Mouse (Mus musculus): ENCODE results near the gene Sord.
A peak's percentile ranks its signal among the peaks of the same experiment; 100 is the strongest.

Gene Sord

DNA sequence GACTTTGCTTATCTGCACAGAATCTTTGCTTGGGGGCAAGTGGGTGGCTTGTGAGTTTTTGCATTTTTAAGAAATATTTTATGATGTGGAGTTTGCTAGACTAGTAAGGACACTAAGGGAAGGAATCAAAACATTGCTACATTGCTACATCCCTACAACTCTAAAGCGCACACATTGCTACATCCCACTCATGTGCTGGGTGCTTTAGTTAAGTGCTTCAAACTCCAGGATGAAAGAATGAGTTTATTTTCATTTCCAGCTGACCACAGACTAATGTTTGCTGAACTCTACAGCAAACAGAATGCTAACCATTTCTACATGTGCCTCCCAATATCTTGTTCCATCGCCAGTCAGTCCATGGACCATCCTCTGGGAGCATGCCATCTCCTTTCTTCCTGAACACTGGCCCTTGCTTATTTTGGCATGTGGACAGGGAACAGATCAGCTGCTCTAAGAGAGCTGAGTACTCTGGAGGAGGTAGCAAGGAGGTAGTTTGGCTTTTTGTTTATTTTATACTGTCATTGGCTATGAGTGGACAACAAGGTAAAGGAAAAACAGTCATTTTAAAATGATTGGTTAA is 3.4 kb downstream of the Sord start:
- no peak for DNase-seq (ENCODE audit: low read depth, low spot score)

- DNase-seq (ENCODE audit: low read depth, low spot score), result no peak
Measured at GRCm38 (mm10) chr2:122240735-122241134, 6.2 kb downstream of the Sord start.

GRCm38 (mm10) chr2:122241226-122241625 is 6.7 kb downstream of the Sord start:
- DNase-seq (ENCODE audit: low read depth, low spot score), result no peak

GRCm38 (mm10) chr2:122241935-122242334 is 7.4 kb downstream of the Sord start:
- DNase-seq (ENCODE audit: low read depth, low spot score), result no peak

GRCm38 (mm10) chr2:122243671-122244131 is 9.2 kb downstream of the Sord start:
- peak; percentile 81 for DNase-seq (ENCODE audit: low read depth, low spot score)

DNA sequence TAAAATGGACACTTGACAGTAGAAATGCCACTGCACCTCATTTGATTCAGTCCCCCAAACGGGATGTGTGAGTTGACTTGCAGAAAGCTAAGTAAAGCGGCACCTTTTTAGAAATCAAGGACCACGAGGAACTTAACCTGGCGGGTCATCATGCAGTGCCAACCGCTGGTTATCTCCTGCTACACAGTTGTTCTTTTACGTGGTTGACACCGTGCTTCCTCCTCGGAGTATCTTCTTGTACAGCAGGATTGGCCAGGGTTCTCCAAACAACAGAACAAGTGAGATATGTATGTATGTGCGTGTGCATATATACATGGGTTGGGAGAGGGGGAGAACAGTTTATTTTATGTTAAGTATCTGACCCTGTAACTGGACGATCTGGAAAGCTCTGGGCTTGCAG is 13.2 kb downstream of the Sord start:
- no peak for DNase-seq (ENCODE audit: low read depth, low spot score)

GRCm38 (mm10) chr2:122255997-122256396 is 21.4 kb downstream of the Sord start:
- no peak for DNase-seq (ENCODE audit: low read depth, low spot score)

DNA sequence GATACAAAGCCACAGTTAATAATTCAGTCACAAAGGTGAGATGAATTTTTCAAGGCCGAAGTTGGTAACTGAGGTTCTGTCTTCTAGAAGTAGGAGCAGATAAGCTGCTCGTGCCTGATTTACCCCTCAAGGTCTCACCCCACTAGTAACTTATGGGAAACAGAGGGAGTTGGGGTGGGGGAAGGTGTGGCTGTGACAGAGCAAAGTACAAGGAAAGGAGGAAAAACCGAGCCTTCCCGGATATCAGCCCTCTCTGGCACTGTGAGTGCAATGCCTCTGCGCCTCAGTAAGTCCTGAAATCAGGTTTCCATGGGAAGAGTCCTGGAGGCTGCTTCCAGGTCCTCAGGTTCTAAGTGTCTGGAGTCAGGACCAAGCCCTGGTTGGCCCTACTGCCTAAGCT is 26.2 kb downstream of the Sord start:
- DNase-seq (ENCODE audit: low read depth, low spot score), result no peak

DNA sequence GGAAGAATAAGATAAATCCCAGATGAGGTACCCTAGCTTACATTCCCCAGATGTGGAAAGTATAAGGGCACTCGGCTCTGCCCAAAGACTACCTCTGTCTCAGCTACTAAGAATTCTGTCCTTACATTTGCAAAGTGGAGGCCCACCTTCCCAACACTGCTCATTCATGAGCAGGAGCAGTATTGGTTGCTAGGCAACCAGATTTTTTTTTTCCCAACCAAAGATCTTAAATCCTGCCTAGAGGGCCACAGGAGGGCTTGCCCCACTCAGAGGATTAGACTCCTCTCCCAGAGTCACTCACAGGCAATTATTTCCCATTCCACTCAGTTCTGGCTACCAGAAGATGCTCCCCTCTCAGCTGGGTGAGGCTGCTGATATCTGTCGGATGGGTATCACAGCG is 30.1 kb downstream of the Sord start:
- DNase-seq (ENCODE audit: low read depth, low spot score), result peak; percentile 61

- DNase-seq (ENCODE audit: low read depth, low spot score), result no peak
Measured at GRCm38 (mm10) chr2:122266407-122267193, 32.1 kb downstream of the Sord start.

GRCm38 (mm10) chr2:122278769-122279168 is 44.2 kb downstream of the Sord start:
- DNase-seq (ENCODE audit: low read depth, low spot score), result no peak

GRCm38 (mm10) chr2:122284091-122284490 is 49.5 kb downstream of the Sord start:
- DNase-seq (ENCODE audit: low read depth, low spot score), result no peak

- DNase-seq (ENCODE audit: low read depth, low spot score), result no peak
Measured at GRCm38 (mm10) chr2:122286137-122286536, 51.6 kb downstream of the Sord start.

DNA sequence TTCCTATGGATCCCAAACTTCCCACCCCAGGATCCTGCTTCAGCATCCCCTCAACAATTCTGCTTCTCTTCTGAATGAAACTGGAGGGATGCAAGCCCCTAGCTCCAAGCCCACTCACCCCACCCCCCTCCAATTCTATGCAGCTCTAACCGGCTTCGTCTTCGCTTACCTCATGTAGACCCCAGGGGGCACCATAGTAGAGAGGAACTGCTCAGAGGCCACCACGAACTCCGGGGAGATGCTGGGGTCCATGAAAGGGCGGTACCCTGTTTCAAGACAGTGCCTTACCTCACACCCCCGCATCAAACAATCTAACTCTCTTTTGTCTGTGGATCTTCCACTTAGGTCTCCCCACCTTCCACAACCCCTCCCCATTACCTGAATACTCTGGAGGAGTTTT is 60.4 kb downstream of the Sord start:
- DNase-seq (ENCODE audit: low read depth, low spot score), result no peak

DNA sequence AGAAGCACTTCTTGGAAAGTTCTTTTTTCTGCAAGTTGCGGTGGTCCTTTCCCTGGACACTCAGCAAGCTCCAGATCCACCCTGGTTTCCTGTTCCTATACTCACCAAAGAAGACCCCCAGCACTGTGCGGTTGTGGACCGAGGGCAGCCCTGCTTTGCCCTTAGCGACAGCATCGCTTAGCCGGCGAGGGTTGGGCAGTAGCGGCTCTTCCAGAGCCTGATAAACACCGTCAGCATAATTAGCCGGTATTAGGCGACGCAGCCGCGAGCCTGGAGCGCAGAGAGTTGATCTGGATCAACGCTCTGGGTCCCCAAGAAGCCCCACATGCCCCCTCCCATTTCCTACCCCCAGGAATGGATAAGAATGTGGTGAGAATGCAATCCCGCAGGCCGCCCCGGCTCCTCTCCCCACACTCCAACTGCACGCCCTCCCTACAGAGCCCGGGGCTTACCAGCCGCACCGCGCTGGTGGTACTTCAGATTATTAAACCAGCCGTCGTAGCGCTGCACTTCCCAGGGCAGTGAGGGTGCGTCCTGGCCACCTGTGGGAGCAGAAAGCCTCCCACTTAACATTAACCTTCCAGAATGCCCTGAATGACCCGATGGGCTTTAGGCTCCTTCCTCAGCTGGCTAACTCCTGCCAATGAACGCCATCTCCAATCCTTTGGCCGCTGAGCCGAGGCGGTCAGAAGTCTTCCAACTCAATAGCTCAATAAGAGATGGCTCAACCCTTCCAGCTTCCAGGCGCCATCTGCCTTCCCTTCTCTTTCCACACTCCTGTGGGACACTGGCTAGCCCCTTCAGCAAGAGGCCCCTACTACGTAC is 62.9 kb downstream of the Sord start:
- DNase-seq (ENCODE audit: low read depth, low spot score), result no peak

DNA sequence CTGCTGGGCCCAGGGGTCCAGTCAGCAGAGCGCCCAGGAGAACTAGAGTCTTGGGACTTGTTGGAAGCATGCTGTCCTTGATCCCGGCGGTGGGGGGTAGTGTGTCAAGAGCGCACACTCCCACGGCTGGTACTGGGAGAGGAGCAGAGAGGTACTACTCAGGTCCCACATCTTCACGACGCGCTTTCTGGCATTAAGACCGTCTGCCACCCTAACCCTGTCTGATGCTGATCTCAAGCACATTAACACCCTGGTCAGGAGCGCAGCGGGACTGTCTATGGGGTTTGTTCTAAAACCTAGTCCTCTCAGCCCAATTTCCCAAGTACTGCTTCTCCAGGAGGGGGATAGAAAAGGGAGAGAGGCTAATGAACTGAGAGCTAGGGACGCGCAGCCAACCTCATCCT is 63.5 kb downstream of the Sord start, which contains the start of gene Duox2:
TSS of gene Duox2 (minus strand) at position 354 of the 404 bp plus-strand sequence.
- no peak for DNase-seq (ENCODE audit: low read depth, low spot score)

- peak; percentile 36 for DNase-seq (ENCODE audit: low read depth, low spot score)
Measured at GRCm38 (mm10) chr2:122298596-122299490, 64.3 kb downstream of the Sord start, which contains the start of gene Duoxa2. Gene Duoxa2 (plus strand): TSS chr2:122298900.

GRCm38 (mm10) chr2:122299911-122300655 is 65.5 kb downstream of the Sord start:
- no peak for DNase-seq (ENCODE audit: low read depth, low spot score)

DNA sequence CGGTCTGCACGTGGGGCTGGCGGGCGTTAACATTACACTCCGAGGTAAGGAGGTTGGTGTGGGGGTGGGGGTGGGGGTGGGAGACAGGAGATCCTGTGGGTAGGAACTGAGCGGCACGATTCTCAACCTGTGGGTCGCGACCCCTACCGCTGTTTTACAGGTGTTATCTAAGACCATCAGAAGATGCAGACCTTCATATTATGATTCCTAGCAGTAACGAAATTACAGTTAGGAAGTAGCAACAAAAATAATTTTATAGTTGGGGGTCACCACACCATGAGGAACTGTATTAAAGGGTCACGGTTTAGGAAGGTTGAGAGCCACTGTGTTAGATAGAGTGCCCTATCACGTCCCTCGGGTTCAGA is 66.1 kb downstream of the Sord start:
- no peak for DNase-seq (ENCODE audit: low read depth, low spot score)

- DNase-seq (ENCODE audit: low read depth, low spot score), result no peak
Measured at GRCm38 (mm10) chr2:122301081-122301920, 66.8 kb downstream of the Sord start.

All from mesoderm, embryonic 11.5 days (tissue).